Mouse (Mus musculus): ENCODE results near the gene Gm28051. TPM values are rescaled to one million over a fixed set of nuclear protein-coding genes. Genes with fewer than 3 reads are reported as not detected.

The Gm28051 gene
- polyA plus RNA-seq, 1 experiment = 0.26 TPM

- no peaks in the 10 kb centered on the region for H3K79me2 ChIP-seq (ENCODE audit: control insufficient read depth, insufficient read depth)
- no peaks in the 10 kb centered on the region for H3K36me3 ChIP-seq (ENCODE audit: control insufficient read depth, insufficient read depth)
- no peak overlapping the region for H3K4me2 ChIP-seq (ENCODE audit: low read depth)
- H3ac ChIP-seq (ENCODE audit: control insufficient read depth, insufficient read length) = no peak overlapping the region
- peak in 1 of 3 experiments; percentile 60 for TF ChIP-seq MYOG (IDR thresholded peaks at IDR 0.05; ENCODE audit: control insufficient read depth in 1 of 3, insufficient read depth in 1 of 3, insufficient read length in 2 of 3, low read depth in 2 of 3)
- TF ChIP-seq REST (IDR thresholded peaks at IDR 0.05; ENCODE audit: insufficient read depth, insufficient read length) = no peak
- no peak for TF ChIP-seq USF1 (IDR thresholded peaks at IDR 0.05; ENCODE audit: low read depth)
- TF ChIP-seq POLR2AphosphoS2 (IDR thresholded peaks at IDR 0.05; ENCODE audit: insufficient read length, low read depth) = no peak
- no peak for TF ChIP-seq SRF (IDR thresholded peaks at IDR 0.05; ENCODE audit: control insufficient read depth, insufficient read length, low read depth)
- no peak for TF ChIP-seq MAX (IDR thresholded peaks at IDR 0.05; ENCODE audit: low read depth)
- TF ChIP-seq POLR2A (IDR thresholded peaks at IDR 0.05; ENCODE audit: insufficient read length, low read depth) = no peak
- peak in 1 of 3 experiments; percentile 57 for TF ChIP-seq MYOD1 (IDR thresholded peaks at IDR 0.05; ENCODE audit: control insufficient read depth in 1 of 3, insufficient read length in 2 of 3, low read depth in 2 of 3)
- TF ChIP-seq E2F4 (IDR thresholded peaks at IDR 0.05; ENCODE audit: insufficient read depth) = no peak
- no peak for TF ChIP-seq CEBPB (IDR thresholded peaks at IDR 0.05; ENCODE audit: insufficient read depth, poor library complexity, severe bottlenecking)
- no peak for TF ChIP-seq TCF12 (IDR thresholded peaks at IDR 0.05; ENCODE audit: insufficient read depth, poor library complexity, severe bottlenecking)
- TF ChIP-seq TCF3 (IDR thresholded peaks at IDR 0.05; ENCODE audit: insufficient read length, low read depth) = no peak
- H3K27me3 ChIP-seq (ENCODE audit: control insufficient read depth, insufficient read depth, insufficient read length) = no peaks in the 10 kb centered on the region
- H3K4me3 ChIP-seq = no peak overlapping the region
Measured at GRCm38 (mm10) chr12:102695369-102696239, 62.0 kb downstream of the Gm28051 start.

DNA sequence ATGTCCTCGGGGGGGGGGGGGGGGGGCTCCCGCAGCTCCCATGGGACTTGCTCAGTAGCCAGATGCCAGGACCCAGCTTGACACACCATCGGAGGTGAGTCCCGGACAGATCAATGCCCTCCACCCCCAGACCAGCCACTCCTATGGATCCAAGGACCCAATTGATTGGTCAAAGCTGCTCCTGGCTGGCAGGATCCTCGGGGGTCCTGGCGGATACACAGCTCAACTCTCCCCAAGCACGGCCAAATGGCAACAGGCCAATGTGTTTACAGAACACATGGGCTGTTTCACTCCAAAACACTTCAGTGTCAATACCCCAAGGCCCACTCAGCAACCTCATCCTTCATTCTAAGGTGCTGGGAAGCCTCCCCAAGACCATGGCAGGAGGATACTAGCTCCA, 65.8 kb downstream of the Gm28051 start:
- Histone ChIP-seq H3K36me3 (ENCODE audit: control insufficient read depth, insufficient read depth) (no peaks in the 10 kb centered on the region), H3K79me2 (ENCODE audit: control insufficient read depth, insufficient read depth) (no peaks in the 10 kb centered on the region), H3K4me2 (ENCODE audit: low read depth) (no peak overlapping the region), H3K27me3 (ENCODE audit: control insufficient read depth, insufficient read depth, insufficient read length) (no peaks in the 10 kb centered on the region), H3K4me3 (no peak overlapping the region), H3ac (ENCODE audit: control insufficient read depth, insufficient read length) (no peak overlapping the region)
- TF ChIP-seq TCF3 (IDR thresholded peaks at IDR 0.05; ENCODE audit: insufficient read length, low read depth) = no peak
- no peak for TF ChIP-seq E2F4 (IDR thresholded peaks at IDR 0.05; ENCODE audit: insufficient read depth)
- no peak for TF ChIP-seq USF1 (IDR thresholded peaks at IDR 0.05; ENCODE audit: low read depth)
- TF ChIP-seq MYOG (IDR thresholded peaks at IDR 0.05; ENCODE audit: control insufficient read depth in 1 of 3, insufficient read depth in 1 of 3, insufficient read length in 2 of 3, low read depth in 2 of 3) = no peak
- TF ChIP-seq POLR2AphosphoS2 (IDR thresholded peaks at IDR 0.05; ENCODE audit: insufficient read length, low read depth) = no peak
- TF ChIP-seq MAX (IDR thresholded peaks at IDR 0.05; ENCODE audit: low read depth) = no peak
- TF ChIP-seq CEBPB (IDR thresholded peaks at IDR 0.05; ENCODE audit: insufficient read depth, poor library complexity, severe bottlenecking) = no peak
- TF ChIP-seq MYOD1 (IDR thresholded peaks at IDR 0.05; ENCODE audit: control insufficient read depth in 1 of 3, insufficient read length in 2 of 3, low read depth in 2 of 3) = no peak
- TF ChIP-seq REST (IDR thresholded peaks at IDR 0.05; ENCODE audit: insufficient read depth, insufficient read length) = no peak
- no peak for TF ChIP-seq SRF (IDR thresholded peaks at IDR 0.05; ENCODE audit: control insufficient read depth, insufficient read length, low read depth)
- TF ChIP-seq TCF12 (IDR thresholded peaks at IDR 0.05; ENCODE audit: insufficient read depth, poor library complexity, severe bottlenecking) = no peak
- TF ChIP-seq POLR2A (IDR thresholded peaks at IDR 0.05; ENCODE audit: insufficient read length, low read depth) = no peak

DNA sequence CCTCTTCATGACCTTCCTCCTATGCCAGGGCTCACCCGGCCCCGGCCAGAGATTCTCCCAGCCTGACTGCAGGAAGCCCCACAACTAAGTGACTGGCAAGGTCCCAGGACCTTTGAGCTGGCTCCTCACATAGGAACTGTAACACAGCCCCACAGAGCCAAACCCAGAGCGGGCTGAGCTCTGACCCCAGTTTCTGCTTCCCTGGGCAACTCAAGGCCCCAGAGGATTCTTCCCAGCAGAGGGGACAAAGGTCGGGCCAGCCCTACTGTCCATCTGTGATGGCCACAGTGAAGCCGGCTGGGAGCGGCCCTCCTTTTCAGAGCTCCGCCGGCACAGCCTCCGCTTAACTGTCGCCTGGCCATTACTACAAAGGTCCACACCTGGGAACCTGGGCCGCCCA, 66.4 kb downstream of the Gm28051 start:
- H3K4me3 ChIP-seq = no peak overlapping the region
- TF ChIP-seq CEBPB (IDR thresholded peaks at IDR 0.05; ENCODE audit: insufficient read depth, poor library complexity, severe bottlenecking) (no peak), USF1 (IDR thresholded peaks at IDR 0.05; ENCODE audit: low read depth) (no peak), POLR2A (IDR thresholded peaks at IDR 0.05; ENCODE audit: insufficient read length, low read depth) (no peak), MAX (IDR thresholded peaks at IDR 0.05; ENCODE audit: low read depth) (no peak), SRF (IDR thresholded peaks at IDR 0.05; ENCODE audit: control insufficient read depth, insufficient read length, low read depth) (no peak), MYOD1 (IDR thresholded peaks at IDR 0.05; ENCODE audit: control insufficient read depth in 1 of 3, insufficient read length in 2 of 3, low read depth in 2 of 3) (no peak), MYOG (IDR thresholded peaks at IDR 0.05; ENCODE audit: control insufficient read depth in 1 of 3, insufficient read depth in 1 of 3, insufficient read length in 2 of 3, low read depth in 2 of 3) (no peak), TCF3 (IDR thresholded peaks at IDR 0.05; ENCODE audit: insufficient read length, low read depth) (no peak), POLR2AphosphoS2 (IDR thresholded peaks at IDR 0.05; ENCODE audit: insufficient read length, low read depth) (no peak), E2F4 (IDR thresholded peaks at IDR 0.05; ENCODE audit: insufficient read depth) (no peak), REST (IDR thresholded peaks at IDR 0.05; ENCODE audit: insufficient read depth, insufficient read length) (no peak)

DNA sequence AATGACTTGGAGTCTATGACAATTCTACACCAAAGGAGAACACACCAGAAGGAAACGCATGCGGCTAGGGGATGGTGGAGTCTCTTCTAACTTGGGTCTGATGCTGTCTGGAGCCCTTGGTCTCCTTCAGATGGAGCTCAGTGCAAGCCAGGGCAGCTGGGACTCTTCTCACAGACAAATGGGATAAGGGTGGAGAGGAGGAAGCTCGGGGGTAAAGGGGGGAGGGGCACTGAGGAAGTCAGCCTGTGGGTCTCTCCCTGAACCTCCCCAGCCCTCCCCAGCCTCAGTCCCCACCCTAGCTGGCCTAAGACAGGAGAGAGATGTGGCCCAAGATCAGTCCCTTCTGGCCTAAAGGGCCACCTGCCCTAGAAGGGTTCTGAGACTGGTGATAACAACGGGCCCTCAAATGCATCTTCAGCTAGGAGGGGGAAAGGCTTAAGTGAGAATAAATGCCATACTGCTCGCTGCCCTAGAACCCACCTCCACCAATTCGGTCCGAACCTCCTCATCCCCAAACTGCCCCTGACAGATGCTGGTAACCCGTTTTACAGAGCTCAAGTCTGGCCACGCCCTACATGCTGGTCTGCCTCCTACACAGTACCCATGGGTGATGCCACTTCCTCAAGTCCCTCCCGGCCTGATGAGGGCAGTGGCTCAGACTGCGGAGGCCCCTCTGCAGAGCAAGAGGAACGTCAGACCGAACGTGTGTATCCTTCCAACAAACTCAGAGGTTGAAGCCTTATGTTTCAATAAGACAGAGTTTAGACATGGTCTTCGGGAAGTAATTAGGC, 67.6 kb downstream of the Gm28051 start:
- Histone ChIP-seq H3K27me3 (ENCODE audit: control insufficient read depth, insufficient read depth, insufficient read length) (no peaks in the 10 kb centered on the region), H3K4me2 (ENCODE audit: low read depth) (no peak overlapping the region)

More for the DNA sequence above, 66.4 kb downstream of the Gm28051 start:
- Histone ChIP-seq H3K79me2 (ENCODE audit: control insufficient read depth, insufficient read depth) (no peaks in the 10 kb centered on the region), H3K27me3 (ENCODE audit: control insufficient read depth, insufficient read depth, insufficient read length) (no peaks in the 10 kb centered on the region), H3K36me3 (ENCODE audit: control insufficient read depth, insufficient read depth) (no peaks in the 10 kb centered on the region), H3ac (ENCODE audit: control insufficient read depth, insufficient read length) (no peak overlapping the region), H3K4me2 (ENCODE audit: low read depth) (no peak overlapping the region)

More for the DNA sequence above, 67.6 kb downstream of the Gm28051 start:
- no peak overlapping the region for H3K4me3 ChIP-seq
- no peak overlapping the region for H3ac ChIP-seq (ENCODE audit: control insufficient read depth, insufficient read length)
- no peaks in the 10 kb centered on the region for H3K36me3 ChIP-seq (ENCODE audit: control insufficient read depth, insufficient read depth)
- H3K79me2 ChIP-seq (ENCODE audit: control insufficient read depth, insufficient read depth) = no peaks in the 10 kb centered on the region
- TF ChIP-seq MYOD1 (IDR thresholded peaks at IDR 0.05; ENCODE audit: control insufficient read depth in 1 of 3, insufficient read length in 2 of 3, low read depth in 2 of 3) (no peak), POLR2AphosphoS2 (IDR thresholded peaks at IDR 0.05; ENCODE audit: insufficient read length, low read depth) (no peak), POLR2A (IDR thresholded peaks at IDR 0.05; ENCODE audit: insufficient read length, low read depth) (no peak), E2F4 (IDR thresholded peaks at IDR 0.05; ENCODE audit: insufficient read depth) (no peak), REST (IDR thresholded peaks at IDR 0.05; ENCODE audit: insufficient read depth, insufficient read length) (no peak), MYOG (IDR thresholded peaks at IDR 0.05; ENCODE audit: control insufficient read depth in 1 of 3, insufficient read depth in 1 of 3, insufficient read length in 2 of 3, low read depth in 2 of 3) (no peak), MAX (IDR thresholded peaks at IDR 0.05; ENCODE audit: low read depth) (no peak), TCF12 (IDR thresholded peaks at IDR 0.05; ENCODE audit: insufficient read depth, poor library complexity, severe bottlenecking) (no peak), SRF (IDR thresholded peaks at IDR 0.05; ENCODE audit: control insufficient read depth, insufficient read length, low read depth) (no peak), USF1 (IDR thresholded peaks at IDR 0.05; ENCODE audit: low read depth) (no peak), CEBPB (IDR thresholded peaks at IDR 0.05; ENCODE audit: insufficient read depth, poor library complexity, severe bottlenecking) (no peak), TCF3 (IDR thresholded peaks at IDR 0.05; ENCODE audit: insufficient read length, low read depth) (no peak)

Data from myocyte (in vitro differentiated cells).